Mouse (Mus musculus) lung, adult 2 months (tissue): ENCODE results near the gene Arid1b.

Experiments used
- CTCF ChIP-seq: fragments of 200-500 bp; IDR thresholded peaks from 2 replicates; pipeline ENCODE4 v1.5.1; 2011; ENCODE audit warnings: mild to moderate bottlenecking, low read length, control low read depth; ENCODE audit not compliant: insufficient read depth
- POLR2A ChIP-seq: fragments of 200-500 bp; IDR thresholded peaks from 2 replicates; pipeline ENCODE4 v1.6.1; 2011; ENCODE audit warnings: low read depth, mild to moderate bottlenecking, control low read depth, low read length, borderline replicate concordance; ENCODE audit errors: extremely low read depth

DNA sequence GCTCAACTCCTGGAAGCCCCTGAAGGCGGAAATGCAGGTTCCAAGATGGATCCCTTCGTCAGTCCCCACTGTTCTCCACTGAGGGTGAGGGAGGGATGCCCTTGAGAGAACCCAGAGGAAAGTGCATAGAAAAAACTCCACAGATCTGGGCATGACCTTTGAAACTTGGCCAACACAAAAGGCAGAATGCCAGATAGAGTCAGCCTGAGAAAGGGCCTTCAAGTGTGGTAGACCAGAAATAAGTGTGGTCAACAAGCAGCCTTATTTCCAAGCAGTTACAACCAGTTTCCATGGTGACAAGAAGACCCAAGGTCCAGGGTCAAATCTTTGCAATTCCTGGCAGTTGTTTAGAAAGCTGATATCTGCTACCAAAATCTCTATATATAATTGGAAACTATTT is 366.6 kb downstream of the Arid1b start:
- TF ChIP-seq CTCF: no peak
- no peak for TF ChIP-seq POLR2A
